Mouse (Mus musculus) forebrain, embryonic 13.5 days (tissue): ENCODE results near the gene BC030870. TPM values are rescaled to one million over a fixed set of nuclear protein-coding genes. Genes with fewer than 3 reads are reported as not detected.
"Not testable (repeated sequence)": the region's sequence is repeated elsewhere in the genome, so short reads cannot be mapped to it uniquely, and the experiment has no call there.

Experiments used
- ATAC-seq: fragments of 200-750 bp; cut with Nextera tagmentation; 2 replicates; pipeline ENCODE4 v1.8.0; 2017
- H3K27ac ChIP-seq: fragments of 300-500 bp; sonication (generic); 2 replicates; pipeline ENCODE4 v1.5.1; 2015; ENCODE audit warnings: inconsistent platforms, mild to moderate bottlenecking, moderate library complexity
- H3K27me3 ChIP-seq: fragments of 300-500 bp; sonication (generic); 2 replicates; pipeline ENCODE4 v1.6.1; 2015; ENCODE audit warnings: mild to moderate bottlenecking, inconsistent platforms
- H3K36me3 ChIP-seq: fragments of 300-500 bp; sonication (generic); 2 replicates; pipeline ENCODE4 v1.6.1; 2015; ENCODE audit warnings: mild to moderate bottlenecking, inconsistent platforms; ENCODE audit not compliant: poor library complexity, severe bottlenecking
- H3K4me1 ChIP-seq: fragments of 300-500 bp; sonication (generic); 2 replicates; pipeline ENCODE4 v1.6.1; 2015; ENCODE audit warnings: inconsistent platforms
- H3K4me2 ChIP-seq: fragments of 300-500 bp; sonication (generic); 2 replicates; pipeline ENCODE4 v1.6.1; 2015; ENCODE audit warnings: inconsistent platforms, mild to moderate bottlenecking, moderate library complexity
- H3K4me3 ChIP-seq: fragments of 300-500 bp; sonication (generic); 2 replicates; pipeline ENCODE4 v1.5.1; 2015; ENCODE audit warnings: mild to moderate bottlenecking, inconsistent platforms
- H3K9ac ChIP-seq: fragments of 300-500 bp; sonication (generic); 2 replicates; pipeline ENCODE4 v1.6.1; 2015; ENCODE audit warnings: mild to moderate bottlenecking, inconsistent platforms
- H3K9me3 ChIP-seq: fragments of 300-500 bp; sonication (generic); replicated peaks from 2 replicates; pipeline ENCODE4 v1.6.1; 2016; ENCODE audit warnings: inconsistent platforms
- WGBS: fragments of 180-500 bp; shearing (Covaris S2); methylation state at CpG from one replicate; pipeline ENCODE4 v1.1.7; 2015; 5-methylcytosine and 5-hydroxymethylcytosine counted together
- polyA plus RNA-seq: library from polyadenylated mRNA; unstranded; fragments of >200 nt; fragmentation: Nextera tagmentation; extraction: Ambion mirVana; gene quantifications from 2 replicates; pipeline ENCODE4 v1.2.1, GENCODE M21; 2015

The BC030870 gene
- polyA plus RNA-seq, result not detected in 2 replicates

- H3K4me3 ChIP-seq, result no peak within 1 kb of the TSS
- ATAC-seq, result no peak
- 89% methylated on average over 15 of the region's 15 CpGs for WGBS
- H3K4me1 ChIP-seq, result no peaks in the 10 kb centered on the region
- no peak within 1 kb of the TSS for H3K4me2 ChIP-seq
- H3K36me3 ChIP-seq, result no peaks in the 10 kb centered on the region
- H3K27me3 ChIP-seq, result no peaks in the 10 kb centered on the region
- no peak within 1 kb of the TSS for H3K9ac ChIP-seq
- H3K27ac ChIP-seq, result no peak within 1 kb of the TSS
- H3K9me3 ChIP-seq, result no peaks in the 10 kb centered on the region
These were observed at the start of gene BC030870 for GRCm38 (mm10) chr8:65129199-65129788. Gene BC030870, minus strand, starts transcription at chr8:65129563.

- ATAC-seq, result no peak
These were observed 45.5 kb upstream of the BC030870 start for GRCm38 (mm10) chr8:65174746-65175476.

DNA sequence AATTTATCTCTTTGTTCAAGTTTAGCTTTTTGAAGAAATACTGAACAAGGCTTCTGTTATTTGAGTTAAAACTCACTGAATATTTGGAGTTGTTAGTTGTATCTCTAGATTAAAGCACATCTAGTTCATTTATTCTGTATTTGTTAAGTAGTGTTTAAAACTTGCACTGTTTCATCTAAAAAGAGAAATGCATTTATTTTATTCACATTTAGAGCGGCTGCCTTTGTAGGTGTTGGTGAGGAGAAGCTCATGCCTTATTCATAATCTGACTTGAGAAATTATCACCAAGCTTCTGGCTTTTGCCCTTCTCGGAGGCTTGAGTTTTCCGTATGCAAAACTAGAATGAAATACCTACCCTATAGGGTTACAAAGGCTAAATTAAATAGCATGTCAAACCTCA lies 39.8 kb upstream of the BC030870 start:
- H3K27me3 ChIP-seq, result no peaks in the 10 kb centered on the region
- ATAC-seq, result no peak
- H3K9me3 ChIP-seq, result no peaks in the 10 kb centered on the region
- H3K36me3 ChIP-seq, result no peaks in the 10 kb centered on the region
- H3K4me1 ChIP-seq, result no peaks in the 10 kb centered on the region
- H3K9ac ChIP-seq, result no peak overlapping the region
- H3K4me3 ChIP-seq, result no peak overlapping the region
- WGBS, result 91% methylated on average over 3 of the region's 3 CpGs
- H3K27ac ChIP-seq, result no peak overlapping the region
- H3K4me2 ChIP-seq, result no peak overlapping the region

More at GRCm38 (mm10) chr8:65174746-65175476, 45.5 kb upstream of the BC030870 start:
- Histone ChIP-seq H3K9ac (no peak overlapping the region), H3K9me3 (no peaks in the 10 kb centered on the region), H3K4me2 (no peak overlapping the region), H3K27me3 (no peaks in the 10 kb centered on the region), H3K4me1 (no peaks in the 10 kb centered on the region), H3K27ac (no peak overlapping the region), H3K4me3 (no peak overlapping the region), H3K36me3 (no peaks in the 10 kb centered on the region)
- WGBS, result 83% methylated on average over 3 of the region's 3 CpGs

DNA sequence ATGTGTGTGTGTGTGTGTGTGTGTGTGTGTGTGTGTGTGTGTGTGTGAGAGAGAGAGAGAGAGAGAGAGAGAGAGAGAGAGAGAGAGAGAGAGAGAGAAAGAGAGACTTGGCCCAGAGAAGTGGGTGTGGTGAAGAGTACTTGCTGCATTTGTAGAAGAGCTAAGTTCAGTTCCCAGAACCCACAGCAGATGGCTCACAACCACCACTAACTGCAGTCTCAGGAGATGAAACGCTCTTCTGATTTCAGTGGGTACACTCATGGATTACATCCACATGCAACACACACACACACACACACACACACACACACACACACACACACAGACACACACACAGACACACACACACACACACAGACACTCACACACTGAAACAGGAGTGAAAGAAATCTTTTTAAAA lies 31.3 kb upstream of the BC030870 start:
- no CpG with 5 or more reads among the region's 1 CpGs for WGBS
- not testable (repeated sequence) for H3K9ac ChIP-seq, H3K4me2 ChIP-seq, H3K4me3 ChIP-seq, H3K27me3 ChIP-seq, ATAC-seq, H3K27ac ChIP-seq, H3K4me1 ChIP-seq, H3K36me3 ChIP-seq, H3K9me3 ChIP-seq

- H3K9me3 ChIP-seq, result no peaks in the 10 kb centered on the region
- H3K4me3 ChIP-seq, result no peak overlapping the region
- H3K4me1 ChIP-seq, result no peaks in the 10 kb centered on the region
- H3K27ac ChIP-seq, result no peak overlapping the region
- H3K4me2 ChIP-seq, result no peak overlapping the region
- 55% methylated on average over 14 of the region's 14 CpGs for WGBS
- no peak overlapping the region for H3K9ac ChIP-seq
- no peaks in the 10 kb centered on the region for H3K36me3 ChIP-seq
- ATAC-seq, result peak; percentile 48; the same call in 1 of the 2 replicates
- H3K27me3 ChIP-seq, result no peaks in the 10 kb centered on the region
These were observed 29.9 kb upstream of the BC030870 start for GRCm38 (mm10) chr8:65159096-65159748.

DNA sequence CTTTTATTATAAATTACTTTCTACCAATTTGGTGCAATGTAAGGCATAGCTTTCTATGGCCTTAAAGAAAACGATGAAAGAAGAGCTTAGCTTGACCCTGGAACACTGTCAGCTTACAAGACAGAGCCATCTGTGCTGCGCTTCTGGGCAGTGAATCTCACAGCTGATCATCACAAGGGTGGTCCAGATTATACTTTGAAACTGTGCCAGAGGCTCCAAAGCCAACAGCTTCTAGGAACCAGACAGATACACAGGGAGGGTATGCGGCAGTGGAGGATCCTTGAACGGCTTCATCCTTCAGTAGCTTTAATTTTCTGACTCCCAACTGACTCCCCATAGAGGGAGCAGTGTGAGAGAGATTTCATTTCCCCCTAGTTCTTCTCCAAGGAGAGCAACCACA lies 28.5 kb upstream of the BC030870 start:
- H3K4me2 ChIP-seq, result no peak overlapping the region
- 86% methylated on average over 4 of the region's 4 CpGs for WGBS
- no peaks in the 10 kb centered on the region for H3K36me3 ChIP-seq
- no peak overlapping the region for H3K27ac ChIP-seq
- H3K9ac ChIP-seq, result no peak overlapping the region
- no peak overlapping the region for H3K4me3 ChIP-seq
- ATAC-seq, result no peak
- H3K9me3 ChIP-seq, result no peaks in the 10 kb centered on the region
- no peaks in the 10 kb centered on the region for H3K4me1 ChIP-seq
- H3K27me3 ChIP-seq, result no peaks in the 10 kb centered on the region

GRCm38 (mm10) chr8:65138830-65139466 lies 9.6 kb upstream of the BC030870 start:
- Histone ChIP-seq H3K9ac (no peak overlapping the region), H3K36me3 (no peaks in the 10 kb centered on the region), H3K4me1 (no peaks in the 10 kb centered on the region), H3K9me3 (no peaks in the 10 kb centered on the region), H3K4me2 (no peak overlapping the region), H3K27me3 (no peaks in the 10 kb centered on the region), H3K4me3 (no peak overlapping the region), H3K27ac (no peak overlapping the region)
- 69% methylated on average over 3 of the region's 3 CpGs for WGBS
- ATAC-seq, result peak; percentile 38; the same call in 1 of the 2 replicates

GRCm38 (mm10) chr8:65126454-65126853 lies 2.9 kb downstream of the BC030870 start:
- no peak overlapping the region for H3K4me2 ChIP-seq
- H3K36me3 ChIP-seq, result no peaks in the 10 kb centered on the region
- H3K9me3 ChIP-seq, result no peaks in the 10 kb centered on the region
- no peak overlapping the region for H3K4me3 ChIP-seq
- 73% methylated on average over 3 of the region's 3 CpGs for WGBS
- H3K9ac ChIP-seq, result no peak overlapping the region
- H3K4me1 ChIP-seq, result no peaks in the 10 kb centered on the region
- ATAC-seq, result no peak
- no peak overlapping the region for H3K27ac ChIP-seq
- H3K27me3 ChIP-seq, result no peaks in the 10 kb centered on the region

DNA sequence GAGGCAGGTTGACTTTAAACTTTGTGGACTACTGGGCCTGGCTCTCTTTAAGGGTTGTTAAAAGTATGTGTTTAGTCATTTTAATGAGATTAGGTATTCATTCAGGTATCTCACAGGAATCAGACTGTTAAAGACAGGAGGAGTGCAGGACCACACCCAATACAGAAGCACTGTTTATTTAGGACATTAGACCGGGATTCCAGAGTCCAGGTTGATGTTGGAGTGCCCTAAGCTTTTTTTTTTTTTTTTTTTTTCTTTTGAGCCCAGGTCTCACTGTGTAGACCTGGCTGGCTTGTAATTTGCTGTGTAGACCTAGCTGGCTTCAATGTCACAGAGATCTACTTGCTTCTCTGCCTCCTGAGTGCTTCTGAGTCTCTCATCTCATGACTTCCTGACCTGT lies 3.3 kb downstream of the BC030870 start:
- Histone ChIP-seq H3K27me3 (no peaks in the 10 kb centered on the region), H3K9me3 (no peaks in the 10 kb centered on the region), H3K27ac (no peak overlapping the region), H3K4me3 (no peak overlapping the region), H3K36me3 (no peaks in the 10 kb centered on the region), H3K4me2 (no peak overlapping the region), H3K4me1 (no peaks in the 10 kb centered on the region), H3K9ac (no peak overlapping the region)
- ATAC-seq, result no peak
- 75% methylated on average over 1 of the region's 1 CpGs for WGBS

DNA sequence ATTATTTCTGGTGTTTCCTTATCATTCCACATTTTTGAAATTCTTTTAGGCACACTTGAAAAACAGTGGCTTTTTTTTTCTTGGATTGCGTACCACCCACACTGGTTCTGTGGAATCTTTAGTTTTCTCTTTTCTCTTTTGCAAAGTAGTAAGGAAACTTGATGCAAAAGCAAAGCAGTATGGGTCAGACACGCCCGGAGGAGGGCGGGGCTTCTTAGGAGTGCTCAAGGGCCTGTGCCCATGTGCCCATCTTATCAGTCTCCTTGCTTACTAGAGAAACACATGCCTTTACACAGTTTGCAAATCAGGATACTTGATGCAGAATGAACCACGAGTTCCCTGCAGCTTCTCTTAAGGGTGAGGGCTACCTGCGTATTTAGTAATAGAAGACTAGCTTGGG lies 17.3 kb downstream of the BC030870 start:
- Histone ChIP-seq H3K9ac (no peak overlapping the region), H3K36me3 (no peaks in the 10 kb centered on the region), H3K4me1 (no peaks in the 10 kb centered on the region), H3K4me3 (no peak overlapping the region), H3K4me2 (no peak overlapping the region), H3K9me3 (no peaks in the 10 kb centered on the region), H3K27ac (no peak overlapping the region), H3K27me3 (no peaks in the 10 kb centered on the region)
- 81% methylated on average over 6 of the region's 6 CpGs for WGBS
- ATAC-seq, result no peak

DNA sequence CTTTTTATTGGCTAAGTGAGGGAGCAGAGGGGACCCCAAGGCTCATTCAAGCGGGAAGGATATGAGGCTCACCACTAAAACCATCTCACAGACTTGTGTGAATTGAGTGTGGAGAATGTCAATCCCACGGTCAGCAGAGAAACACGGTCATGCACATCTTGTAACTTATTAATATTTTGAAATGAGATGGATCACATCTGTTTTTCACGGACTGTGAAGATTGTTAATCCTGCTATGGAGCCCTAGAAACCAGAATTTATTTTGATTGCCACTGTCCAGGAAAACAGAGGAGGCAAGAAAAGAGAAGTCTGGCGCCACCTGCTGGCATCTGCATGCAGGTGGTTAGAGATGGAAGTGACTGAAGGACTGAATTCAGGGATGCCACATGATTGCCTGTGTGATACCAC lies 19.1 kb downstream of the BC030870 start:
- H3K4me1 ChIP-seq, result no peaks in the 10 kb centered on the region
- no peak overlapping the region for H3K9ac ChIP-seq
- H3K4me2 ChIP-seq, result no peak overlapping the region
- no peaks in the 10 kb centered on the region for H3K9me3 ChIP-seq
- ATAC-seq, result peak; percentile 89
- H3K27ac ChIP-seq, result no peak overlapping the region
- H3K27me3 ChIP-seq, result no peaks in the 10 kb centered on the region
- 49% methylated on average over 5 of the region's 5 CpGs for WGBS
- no peak overlapping the region for H3K4me3 ChIP-seq
- H3K36me3 ChIP-seq, result no peaks in the 10 kb centered on the region

DNA sequence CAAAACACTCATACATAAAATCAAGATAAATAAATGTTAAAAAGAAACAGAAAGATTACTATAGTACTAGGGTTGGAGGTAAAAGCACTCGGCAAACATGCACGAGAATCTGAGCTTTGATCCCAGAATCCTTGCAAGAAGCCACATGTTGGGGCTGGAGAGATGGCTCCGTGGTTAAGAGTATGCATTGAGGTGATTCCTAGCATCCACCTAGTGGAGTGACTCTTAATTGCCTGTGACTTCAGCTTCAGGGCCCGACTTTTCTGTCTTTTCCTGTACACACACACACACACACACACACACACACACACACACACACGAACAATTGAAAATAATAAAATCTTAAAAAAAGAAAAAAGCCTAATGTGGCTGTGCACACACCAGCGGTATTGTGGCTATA lies 20.4 kb downstream of the BC030870 start:
- 86% methylated on average over 6 of the region's 6 CpGs for WGBS
- H3K27ac ChIP-seq, result no peak overlapping the region
- H3K27me3 ChIP-seq, result no peaks in the 10 kb centered on the region
- no peaks in the 10 kb centered on the region for H3K4me1 ChIP-seq
- H3K4me3 ChIP-seq, result no peak overlapping the region
- no peak overlapping the region for H3K4me2 ChIP-seq
- no peaks in the 10 kb centered on the region for H3K9me3 ChIP-seq
- H3K36me3 ChIP-seq, result no peaks in the 10 kb centered on the region
- ATAC-seq, result no peak
- H3K9ac ChIP-seq, result no peak overlapping the region
